Comparison of ENCODE assay signal across 10 mouse cellular contexts in the genomic region with DNA sequence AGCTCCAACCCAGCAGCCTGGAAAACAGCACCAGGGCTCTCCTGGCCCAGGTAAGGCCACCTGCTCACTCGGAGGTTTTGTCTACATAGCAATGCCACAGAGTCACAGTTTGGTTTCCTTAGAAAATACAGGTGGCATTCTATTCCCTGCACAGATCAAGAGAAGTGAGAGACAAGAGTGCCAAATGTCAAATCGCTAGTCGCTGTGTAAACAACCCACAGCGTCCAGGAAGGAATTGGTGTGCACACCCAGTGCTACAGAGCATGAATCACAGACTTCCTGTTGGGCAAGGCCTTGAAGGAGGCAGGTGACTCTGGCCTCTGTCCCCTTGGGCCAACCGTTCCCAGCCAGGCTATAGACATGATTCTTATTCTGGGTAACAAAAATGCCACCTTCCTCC.
DNase-seq lines count a peak whose midpoint lies in the region; ATAC-seq lines count a peak whose summit lies in the region.
"Had no signal": no experiment of that assay in that cellular context is flagged by ENCODE, and none has a peak within 500 bp of the region (broad histone marks: within the 10 kb centered on the region; RNA-seq: fewer than 3 reads in every experiment).

No protein-coding gene starts in this region.

- H3K9ac ChIP-seq in heart, embryonic 13.5 days, result 0 out of 2 replicates have a peak overlapping the region, but pooled peaks have one; percentile 24
- no peak overlapping the region for H3K9ac ChIP-seq in stomach, embryonic 15.5 days
- H3K9ac ChIP-seq: limb, embryonic 15.5 days; neural tube, embryonic 13.5 days had no signal

- no peak overlapping the region for H3K4me2 ChIP-seq in heart, embryonic 13.5 days
- no peak overlapping the region for H3K4me2 ChIP-seq in stomach, embryonic 15.5 days
- H3K4me2 ChIP-seq: limb, embryonic 15.5 days; neural tube, embryonic 13.5 days had no signal

- 52% methylated on average over 5 of the region's 5 CpGs for WGBS in heart, embryonic 13.5 days
- WGBS in stomach, embryonic 15.5 days, result 38% methylated on average over 5 of the region's 5 CpGs

- peak overlapping the region; percentile 82 for H3K27ac ChIP-seq in heart, embryonic 13.5 days (replicated peaks)
- H3K27ac ChIP-seq in stomach, embryonic 15.5 days, result peak overlapping the region; percentile 66
- H3K27ac ChIP-seq: limb, embryonic 15.5 days had no signal

- peak; percentile 11 to 18 for DNase-seq in spleen, postnatal 36 days (ENCODE audit: low spot score in 2 of 2)
- no peak for DNase-seq in spleen, postnatal 4 days (ENCODE audit: low spot score in 2 of 2)
- DNase-seq in kidney, postnatal 10 days, result peak; percentile 60
- DNase-seq in right cerebral cortex, postnatal 4 days, result no peak
- DNase-seq in spleen, postnatal 14 days (ENCODE audit: low spot score in 2 of 2), result no peak
- DNase-seq in cerebellum, adult 9-10 months, result no peak

- peaks cover 85% of the 10 kb centered on the region for H3K4me1 ChIP-seq in heart, embryonic 13.5 days
- peaks cover 22% of the 10 kb centered on the region for H3K4me1 ChIP-seq in stomach, embryonic 15.5 days
- H3K4me1 ChIP-seq: neural tube, embryonic 13.5 days had no signal

- no peaks in the 10 kb centered on the region for H3K27me3 ChIP-seq in heart, embryonic 13.5 days (replicated peaks)
- H3K27me3 ChIP-seq in stomach, embryonic 15.5 days (replicated peaks), result no peaks in the 10 kb centered on the region
- H3K27me3 ChIP-seq: limb, embryonic 15.5 days; neural tube, embryonic 13.5 days had no signal

- no peak for ATAC-seq in heart, embryonic 13.5 days (ENCODE audit: extremely low read depth, insufficient number of reproducible peaks, low FRiP score, low TSS enrichment)
- peak; percentile 48 for ATAC-seq in stomach, embryonic 15.5 days (ENCODE audit: insufficient read depth, low FRiP score, low read depth)

- peaks cover 8% of the 10 kb centered on the region for H3K36me3 ChIP-seq in heart, embryonic 13.5 days
- H3K36me3 ChIP-seq in stomach, embryonic 15.5 days, result no peaks in the 10 kb centered on the region
- H3K36me3 ChIP-seq: limb, embryonic 15.5 days; neural tube, embryonic 13.5 days had no signal

- 0 out of 2 replicates have a peak, but pooled peaks cover 3% of the 10 kb centered on the region for H3K9me3 ChIP-seq in heart, embryonic 13.5 days
- no peaks in the 10 kb centered on the region for H3K9me3 ChIP-seq in stomach, embryonic 15.5 days
- H3K9me3 ChIP-seq: limb, embryonic 15.5 days; neural tube, embryonic 13.5 days had no signal

- no peak overlapping the region for H3K4me3 ChIP-seq in heart, embryonic 13.5 days
- H3K4me3 ChIP-seq in stomach, embryonic 15.5 days (replicated peaks), result no peak overlapping the region
- H3K4me3 ChIP-seq: limb, embryonic 15.5 days; neural tube, embryonic 13.5 days had no signal

Comparison
In these comparisons a context has a peak if more than half of its experiments do, and no peak if none do; other contexts are left out.
1. DNase-seq: peak in spleen, postnatal 36 days (2 of 2) and kidney, postnatal 10 days (single experiment); none in spleen, postnatal 4 days (0 of 2), right cerebral cortex, postnatal 4 days (single experiment), spleen, postnatal 14 days (0 of 2) and cerebellum, adult 9-10 months (single experiment).